Mouse (Mus musculus) brain, embryonic 18.5 days (tissue): ENCODE results near the gene Trim2.

Experiments
- DNase-seq: peaks from one replicate; pipeline ENCODE4 v3.0.0-alpha.2; 2012; ENCODE audit warnings: low read depth, low spot score

Gene Trim2

GRCm38 (mm10) chr3:84190513-84191061 is 116.1 kb downstream of the Trim2 start:
- no peak for DNase-seq

- no peak for DNase-seq
Measured at GRCm38 (mm10) chr3:84189629-84190173, 117.0 kb downstream of the Trim2 start.

- DNase-seq, result no peak
Measured at GRCm38 (mm10) chr3:84181717-84182116, 125.0 kb downstream of the Trim2 start.

GRCm38 (mm10) chr3:84181102-84181501 is 125.6 kb downstream of the Trim2 start:
- no peak for DNase-seq

GRCm38 (mm10) chr3:84180304-84180703 is 126.4 kb downstream of the Trim2 start:
- no peak for DNase-seq

- no peak for DNase-seq
Measured at GRCm38 (mm10) chr3:84177834-84178233, 128.8 kb downstream of the Trim2 start.

- peak; percentile 49 for DNase-seq
Measured at GRCm38 (mm10) chr3:84175337-84176315, 131.1 kb downstream of the Trim2 start.

- DNase-seq, result no peak
Measured at GRCm38 (mm10) chr3:84173581-84174154, 133.0 kb downstream of the Trim2 start, which contains the start of gene Gm6525. Gene Gm6525 (plus strand): TSS chr3:84174104.

GRCm38 (mm10) chr3:84172406-84172805 is 134.3 kb downstream of the Trim2 start:
- no peak for DNase-seq

- no peak for DNase-seq
Measured at GRCm38 (mm10) chr3:84169393-84170005, 137.2 kb downstream of the Trim2 start.

- DNase-seq, result no peak
Measured at GRCm38 (mm10) chr3:84168943-84169342, 137.7 kb downstream of the Trim2 start.

- DNase-seq, result no peak
Measured at GRCm38 (mm10) chr3:84166073-84166472, 140.6 kb downstream of the Trim2 start.

- no peak for DNase-seq
Measured at GRCm38 (mm10) chr3:84165391-84165790, 141.3 kb downstream of the Trim2 start.

GRCm38 (mm10) chr3:84157559-84158350 is 148.9 kb downstream of the Trim2 start:
- no peak for DNase-seq

GRCm38 (mm10) chr3:84157011-84157410 is 149.7 kb downstream of the Trim2 start:
- DNase-seq, result no peak

- no peak for DNase-seq
Measured at GRCm38 (mm10) chr3:84156105-84156504, 150.6 kb downstream of the Trim2 start.

GRCm38 (mm10) chr3:84155558-84156006 is 151.1 kb downstream of the Trim2 start, which contains the start of gene Mnd1:
Gene Mnd1 (minus strand): TSS chr3:84155786.
- peak; percentile 71 for DNase-seq

- DNase-seq, result no peak
Measured at GRCm38 (mm10) chr3:84155146-84155545, 151.5 kb downstream of the Trim2 start.

- no peak for DNase-seq
Measured at GRCm38 (mm10) chr3:84154721-84155141, 151.9 kb downstream of the Trim2 start.

GRCm38 (mm10) chr3:84149831-84150230 is 156.8 kb downstream of the Trim2 start:
- no peak for DNase-seq

- DNase-seq, result no peak
Measured at GRCm38 (mm10) chr3:84140947-84141346, 165.7 kb downstream of the Trim2 start.
